Mouse (Mus musculus) erythroid progenitor cell, adult 5-6 weeks (primary cell): ENCODE results near the gene Hsd11b1. TPM values are rescaled to one million over a fixed set of nuclear protein-coding genes. Genes with fewer than 3 reads are reported as not detected.

Source experiments
- ATAC-seq: replicated peaks from 2 replicates; pipeline ENCODE4 v1.8.0; 2016; ENCODE audit warnings: moderate number of reproducible peaks, mild to moderate bottlenecking, moderate TSS enrichment, inconsistent platforms; ENCODE audit not compliant: poor library complexity, low FRiP score, severe bottlenecking
- total RNA-seq, 2 experiments: library from RNA; stranded (forward) in 1 of 2; stranded (reverse) in 1 of 2; fragments of 150-400 nt in 1 of 2; fragments of 186-747, 209-891 nt in 1 of 2; gene quantifications; 2 replicates each; pipeline versions ENCODE4 v1.2.3 to v1.2.4; 2015 to 2017; ENCODE audit warnings: low replicate concordance in 2 of 2

Gene Hsd11b1
- total RNA-seq, 2 experiments from 2014 or later, result 7.7 to 24.7 TPM

DNA sequence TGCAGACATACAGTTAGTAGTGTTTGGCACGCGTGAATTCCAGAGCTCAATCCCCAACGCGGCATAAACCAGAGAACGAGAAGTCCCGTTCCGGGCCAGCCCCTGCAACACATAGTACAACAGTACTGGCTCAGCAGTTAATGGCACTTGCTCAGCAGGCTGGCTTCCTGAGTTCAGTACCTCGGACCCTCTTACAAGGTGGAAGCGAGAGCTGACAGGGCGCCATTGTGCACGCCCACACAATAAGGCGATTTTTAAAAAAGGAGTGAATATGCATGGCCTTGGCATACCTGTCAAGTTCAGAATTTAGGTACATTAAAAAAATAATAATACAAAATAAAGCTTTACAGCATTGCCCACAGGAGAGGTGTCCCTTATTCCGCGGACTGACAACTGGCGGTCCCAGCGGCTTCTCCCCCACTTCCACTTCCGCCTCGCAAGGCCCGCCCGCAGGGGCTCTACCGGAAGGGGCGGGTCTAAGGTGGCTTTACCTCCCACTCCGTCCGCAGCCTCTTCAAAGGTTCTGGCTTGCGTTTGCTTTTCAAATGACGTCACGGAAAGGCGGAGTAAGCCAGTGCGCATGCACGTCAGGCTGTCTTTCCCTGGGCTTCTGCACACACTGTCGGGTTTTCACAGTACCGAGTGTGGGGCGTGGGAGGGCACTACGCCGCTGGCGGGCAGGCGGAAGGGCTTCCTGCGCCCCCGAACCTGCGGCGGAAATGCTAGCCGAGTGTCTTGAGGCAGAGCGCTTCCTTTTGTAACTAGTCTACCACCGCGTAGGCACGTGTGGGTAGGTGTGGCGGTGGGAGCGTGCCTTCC is 90.7 kb downstream of the Hsd11b1 start:
- peak; percentile 97 for ATAC-seq

Other genes starting within 250 kb of the Hsd11b1 start
- 7.6 and 13.0 TPM in 2 replicates for gene Syt14, start 228.3 kb downstream of the Hsd11b1 start, total RNA-seq (2015; ENCODE audit: low replicate concordance)
- gene Syt14, start 228.3 kb downstream of the Hsd11b1 start, total RNA-seq (2017; ENCODE audit: low replicate concordance), result 5.4 and 8.8 TPM in 2 replicates
- gene Diexf, start 133.8 kb downstream of the Hsd11b1 start, total RNA-seq (2015; ENCODE audit: low replicate concordance), result 3.4 and 19.1 TPM in 2 replicates
- gene Diexf, start 133.8 kb downstream of the Hsd11b1 start, total RNA-seq (2017; ENCODE audit: low replicate concordance), result 1.4 and 1.5 TPM in 2 replicates
- gene Irf6, start 111.0 kb downstream of the Hsd11b1 start, total RNA-seq (2015; ENCODE audit: low replicate concordance), result not detected in 2 replicates
- 0.26 TPM in 1 of 2 replicates, not detected in the other for gene Irf6, start 111.0 kb downstream of the Hsd11b1 start, total RNA-seq (2017; ENCODE audit: low replicate concordance)
- gene A130010J15Rik, start 96.0 kb downstream of the Hsd11b1 start, total RNA-seq (2015; ENCODE audit: low replicate concordance), result 0.36 and 1.7 TPM in 2 replicates
- 0.77 and 4.3 TPM in 2 replicates for gene A130010J15Rik, start 96.0 kb downstream of the Hsd11b1 start, total RNA-seq (2017; ENCODE audit: low replicate concordance)
- gene Traf3ip3, start 62.4 kb downstream of the Hsd11b1 start, total RNA-seq (2015; ENCODE audit: low replicate concordance), result 13.0 and 59.9 TPM in 2 replicates
- 6.7 and 8.6 TPM in 2 replicates for gene Traf3ip3, start 62.4 kb downstream of the Hsd11b1 start, total RNA-seq (2017; ENCODE audit: low replicate concordance)
- 13.0 TPM in 1 of 2 replicates, not detected in the other for gene Lamb3, start 56.4 kb downstream of the Hsd11b1 start, total RNA-seq (2015; ENCODE audit: low replicate concordance)
- gene Lamb3, start 56.4 kb downstream of the Hsd11b1 start, total RNA-seq (2017; ENCODE audit: low replicate concordance), result 1.3 TPM in 1 of 2 replicates, not detected in the other
- gene G0s2, start 9.1 kb upstream of the Hsd11b1 start, total RNA-seq (2015; ENCODE audit: low replicate concordance), result 3.8 and 7.6 TPM in 2 replicates
- gene G0s2, start 9.1 kb upstream of the Hsd11b1 start, total RNA-seq (2017; ENCODE audit: low replicate concordance), result 2.3 and 6.8 TPM in 2 replicates
- not detected in 2 replicates for gene Camk1g, start 106.2 kb upstream of the Hsd11b1 start, total RNA-seq (2015; ENCODE audit: low replicate concordance)
- gene Camk1g, start 106.2 kb upstream of the Hsd11b1 start, total RNA-seq (2017; ENCODE audit: low replicate concordance), result not detected in 2 replicates